Mouse (Mus musculus) layer of hippocampus, adult 18-20 months (tissue): ENCODE results near the gene Itgb2. TPM values are rescaled to one million over a fixed set of nuclear protein-coding genes. Genes with fewer than 3 reads are reported as not detected.

Experiments used
- DNase-seq, 2 experiments: peaks; one replicate each; pipeline ENCODE4 v3.0.0; 2022; ENCODE audit warnings: low spot score in 2 of 2
- total RNA-seq, 2 experiments: library from RNA; stranded (reverse); gene quantifications; 2 replicates each; pipeline ENCODE4 v1.2.3; 2021

Itgb2 gene
- total RNA-seq, 2 experiments from 2014 or later: 3.6 to 4.5 TPM

- no peak for DNase-seq
These were observed 13.6 kb upstream of the Itgb2 start for GRCm38 (mm10) chr10:77516379-77516951.

- DNase-seq: peak in 1 of 2 experiments; percentile 57
These were observed 12.9 kb upstream of the Itgb2 start for GRCm38 (mm10) chr10:77517066-77517620.

DNA sequence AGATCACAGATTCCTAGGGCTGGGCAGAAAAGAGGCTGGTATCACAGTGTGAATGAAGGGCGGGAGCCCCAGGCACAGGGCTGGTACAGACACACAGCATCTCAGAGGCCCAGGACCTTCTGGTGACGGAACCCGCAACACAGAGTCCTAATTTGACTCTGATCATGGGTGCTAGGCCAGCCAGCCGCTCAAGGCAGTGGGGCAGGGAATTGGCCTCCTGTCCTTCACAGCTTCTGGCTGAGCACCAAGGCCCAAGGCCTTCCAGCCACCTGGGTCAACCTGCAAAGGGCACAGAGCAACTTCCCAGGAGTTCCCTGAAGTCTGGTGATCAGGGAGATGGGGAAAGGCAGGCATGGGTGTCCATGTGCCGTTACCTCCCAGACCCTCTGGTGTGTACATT lies 12.3 kb upstream of the Itgb2 start:
- DNase-seq: no peak

DNA sequence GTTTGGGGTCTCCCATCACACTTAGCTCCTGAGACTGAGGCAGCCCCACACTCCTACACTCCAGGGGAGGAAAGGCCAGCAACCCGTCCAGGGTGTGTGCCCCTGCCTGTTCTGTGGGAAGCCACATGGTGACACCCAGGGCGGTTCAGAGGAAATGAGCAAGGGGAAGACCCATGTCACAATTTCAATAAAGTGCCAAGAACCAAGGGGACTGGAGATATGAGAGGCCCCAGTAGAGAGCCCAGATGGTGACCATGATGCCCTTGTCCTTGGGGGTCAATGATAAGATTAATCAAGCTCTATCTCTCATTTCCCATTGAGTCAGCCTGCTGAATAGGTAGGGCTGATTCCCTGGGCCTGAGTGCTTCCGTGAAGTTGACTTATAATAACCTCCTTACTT lies 10.9 kb upstream of the Itgb2 start:
- no peak for DNase-seq

DNA sequence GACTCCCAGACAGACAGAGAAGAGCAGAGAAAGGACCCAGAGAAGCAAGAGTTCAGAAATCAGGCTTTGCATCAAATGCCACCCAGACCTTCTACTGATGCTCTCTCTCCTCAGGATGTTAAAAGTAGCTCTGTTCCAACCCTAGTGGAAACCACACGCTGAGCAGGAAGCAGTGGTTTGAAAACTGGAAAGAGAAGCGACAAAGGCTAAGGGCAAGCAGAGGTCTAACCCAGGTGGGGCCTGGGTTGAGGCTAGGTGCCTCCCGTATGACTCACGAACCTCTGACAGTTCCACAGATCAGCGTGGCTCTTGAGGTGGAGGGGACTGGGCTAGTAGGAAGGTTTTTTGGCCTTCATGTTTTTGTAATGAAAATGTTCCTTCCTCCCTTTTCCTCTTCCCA lies 9.6 kb upstream of the Itgb2 start:
- DNase-seq: no peak

DNA sequence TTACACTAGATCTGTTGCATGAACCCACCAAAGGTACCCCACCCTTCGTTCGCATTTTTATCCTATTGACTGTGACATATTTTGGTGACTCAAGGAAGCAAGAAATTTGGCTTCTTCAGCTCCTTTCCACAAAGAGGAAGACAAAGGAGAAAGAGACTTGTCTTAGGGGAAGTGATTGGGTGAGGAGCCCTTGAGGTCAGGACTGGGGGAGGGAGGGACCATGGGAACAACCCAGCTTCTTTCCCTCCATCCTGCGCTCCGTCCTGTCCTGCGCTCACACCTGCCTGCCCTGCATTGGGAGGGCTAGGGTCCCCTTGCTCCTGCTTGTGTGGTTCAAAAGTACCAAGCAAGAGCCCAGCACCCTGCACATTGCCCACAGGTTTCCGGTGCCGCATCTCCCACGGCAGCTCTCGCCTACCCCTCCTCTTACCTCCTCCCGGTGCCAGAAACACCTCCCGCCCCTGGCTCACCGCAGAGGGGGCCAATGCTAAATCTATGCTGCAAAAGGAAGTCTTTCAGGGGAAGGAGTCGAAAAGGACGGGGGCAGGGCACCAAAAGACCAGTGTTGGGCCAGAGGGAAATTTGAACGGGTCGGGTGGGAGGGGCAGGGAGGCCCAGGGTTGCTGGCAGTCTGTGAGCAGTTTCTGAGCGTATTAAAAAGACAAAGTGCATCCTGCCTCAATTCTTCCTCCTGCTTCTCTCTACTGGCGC lies 7.9 kb upstream of the Itgb2 start:
- no peak for DNase-seq

- DNase-seq: no peak
These were observed 7.3 kb upstream of the Itgb2 start for GRCm38 (mm10) chr10:77522746-77523145.

- no peak for DNase-seq
These were observed 6.7 kb upstream of the Itgb2 start for GRCm38 (mm10) chr10:77523321-77523720.

DNA sequence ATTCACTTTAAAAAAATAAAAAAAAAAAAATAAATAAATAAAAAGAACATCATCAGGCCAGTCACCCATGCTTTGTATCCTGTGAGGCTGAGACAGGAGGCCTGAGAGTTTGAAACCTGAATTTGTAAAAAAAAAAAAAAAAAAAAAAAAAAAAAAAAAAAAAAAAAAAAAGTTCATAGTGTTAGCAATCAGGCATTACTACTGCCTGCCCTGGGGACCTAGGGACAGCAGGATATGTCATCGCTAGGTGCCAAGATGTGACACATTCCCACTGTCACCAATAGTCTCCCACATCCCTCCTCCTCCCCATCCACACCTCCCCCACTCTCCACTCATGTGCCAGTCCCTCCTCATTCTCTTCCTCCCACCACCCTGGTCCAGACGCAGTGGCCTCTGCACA lies 3.6 kb upstream of the Itgb2 start:
- no peak for DNase-seq

- DNase-seq: no peak
These were observed 1.4 kb upstream of the Itgb2 start for GRCm38 (mm10) chr10:77528634-77529033.

- no peak for DNase-seq
These were observed 1.3 kb downstream of the Itgb2 start for GRCm38 (mm10) chr10:77531026-77532019.

GRCm38 (mm10) chr10:77532020-77532413 lies 2.0 kb downstream of the Itgb2 start:
- no peak for DNase-seq

- no peak for DNase-seq
These were observed 6.7 kb downstream of the Itgb2 start for GRCm38 (mm10) chr10:77536727-77537126.

DNA sequence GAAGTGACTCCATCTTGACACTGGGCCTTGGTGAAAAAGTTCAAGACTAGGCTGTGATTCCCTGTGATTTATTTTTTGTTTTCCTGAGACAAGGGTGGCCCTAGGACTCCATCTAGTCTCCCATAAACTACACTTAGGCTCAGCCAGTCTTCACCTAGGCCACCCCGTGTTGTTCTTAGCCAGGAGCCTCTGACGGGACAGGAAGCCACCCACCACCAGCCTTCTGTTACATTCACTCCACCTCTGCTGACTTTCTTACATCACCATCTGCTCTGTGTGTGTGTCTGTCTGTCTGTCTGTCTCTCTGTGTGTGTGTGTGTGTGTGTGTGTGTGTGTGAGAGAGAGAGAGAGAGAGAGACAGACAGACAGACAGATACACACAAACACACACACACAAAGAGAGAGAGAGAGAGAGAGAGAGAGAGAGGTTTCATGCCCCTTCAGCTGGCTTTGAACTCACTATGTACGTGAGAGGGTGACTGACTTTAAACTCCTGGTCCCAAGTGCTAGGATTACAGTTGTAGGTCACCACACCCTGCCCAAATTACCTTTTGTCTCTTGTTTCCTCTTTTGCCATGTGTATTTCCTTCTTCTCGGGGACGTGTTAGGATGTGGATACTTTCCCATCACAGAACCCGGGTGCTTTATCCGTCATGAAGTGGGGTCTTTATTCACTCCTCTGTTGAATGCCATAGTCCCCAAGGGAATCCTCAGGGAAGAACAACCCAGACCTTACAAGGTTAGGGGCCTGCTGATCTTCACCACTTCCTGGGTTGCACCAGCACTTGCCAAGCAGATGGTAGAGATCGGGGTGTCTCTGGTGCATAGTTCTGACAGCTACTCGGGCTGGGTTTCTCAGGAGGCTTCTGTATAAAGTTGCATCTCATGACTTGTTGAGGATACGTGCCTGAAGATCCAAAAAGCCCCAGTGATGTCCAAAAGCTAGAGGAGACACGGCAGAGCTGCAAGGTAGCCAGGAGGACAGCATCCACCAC lies 7.5 kb downstream of the Itgb2 start:
- no peak for DNase-seq

DNA sequence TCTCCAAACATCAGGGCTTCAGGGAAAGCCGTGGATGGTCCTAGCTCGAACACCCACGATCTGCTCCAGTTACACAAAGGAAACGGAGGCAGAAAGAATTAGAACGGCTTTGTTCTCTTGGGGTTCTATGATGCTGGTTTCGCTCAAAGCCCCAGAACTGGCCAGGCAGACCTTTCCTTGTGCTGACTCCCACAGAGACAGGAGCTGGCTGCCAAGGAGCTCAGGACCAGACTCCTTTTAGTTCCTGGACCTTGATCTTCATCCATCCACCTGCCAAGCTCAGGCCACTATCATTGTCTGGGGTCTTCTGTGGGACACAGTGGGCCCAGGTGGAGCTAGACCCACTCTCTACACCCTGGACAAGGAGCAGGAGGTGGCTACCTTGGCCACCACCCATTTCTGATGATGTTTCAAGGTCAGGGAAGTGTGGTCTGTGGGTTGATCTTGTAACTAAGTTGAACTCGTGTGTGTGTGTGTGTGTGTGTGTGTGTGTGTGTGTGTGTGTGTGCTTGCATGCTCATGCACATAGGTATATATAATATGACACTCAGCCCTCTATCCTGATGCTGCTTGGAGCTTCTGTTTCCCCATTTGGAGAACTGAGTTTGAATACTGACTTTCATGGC lies 9.4 kb downstream of the Itgb2 start:
- no peak for DNase-seq

DNA sequence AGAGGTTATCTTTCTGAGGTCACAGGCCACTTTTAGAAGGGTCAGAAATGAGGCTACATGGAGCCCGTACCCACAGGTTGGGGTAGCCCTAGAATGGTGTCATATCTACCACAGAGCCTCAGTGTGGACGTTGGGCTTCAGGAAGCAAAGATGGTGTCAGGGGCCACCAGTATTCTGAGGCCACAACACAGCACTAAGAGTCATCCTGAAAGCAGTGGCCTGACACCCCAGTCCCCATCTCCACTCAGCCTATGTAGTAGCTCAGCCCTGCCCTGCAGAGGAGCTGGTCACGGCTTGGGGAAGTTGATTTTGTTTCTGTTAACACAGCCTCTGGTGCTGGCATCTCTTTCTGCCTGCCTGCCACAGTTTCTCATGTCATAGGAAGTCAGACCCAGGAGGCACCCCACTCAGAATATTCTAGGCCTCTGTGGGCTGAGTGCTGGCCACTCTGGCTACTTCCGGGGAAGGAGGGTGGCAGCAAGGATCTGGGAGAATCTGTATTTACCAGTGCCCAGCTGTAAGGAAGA lies 10.6 kb downstream of the Itgb2 start:
- DNase-seq: no peak

GRCm38 (mm10) chr10:77541864-77542666 lies 12.0 kb downstream of the Itgb2 start:
- DNase-seq: no peak

GRCm38 (mm10) chr10:77543226-77543625 lies 13.2 kb downstream of the Itgb2 start:
- DNase-seq: no peak

- DNase-seq: peak; percentile 64 to 72
These were observed 14.9 kb downstream of the Itgb2 start for GRCm38 (mm10) chr10:77544916-77545315.
